Mouse (Mus musculus): ENCODE measurements around the gene Tpst1. TPM values are rescaled to one million over a fixed set of nuclear protein-coding genes. Genes with fewer than 3 reads are reported as not detected.
"Not testable (repeated sequence)": the region's sequence is repeated elsewhere in the genome, so short reads cannot be mapped to it uniquely, and the experiment has no call there.

Tpst1 gene
- 1 to 10 TPM; 5.8 to 7.7 TPM for total RNA-seq (2021)
- long read RNA-seq, experiment 1, partial matches to known transcripts, result 0 of 5 reads
- long read RNA-seq, experiment 1, other reads (novel, unspliced or antisense), result 2 of 5 reads
- long read RNA-seq, experiment 2, transcript Tpst1-201 (6 exons, 2,050 nt), result major isoform, 11 of 12 reads
- long read RNA-seq, experiment 2, partial matches to known transcripts, result 0 of 12 reads
- long read RNA-seq, experiment 2, other reads (novel, unspliced or antisense), result 1 of 12 reads

DNA sequence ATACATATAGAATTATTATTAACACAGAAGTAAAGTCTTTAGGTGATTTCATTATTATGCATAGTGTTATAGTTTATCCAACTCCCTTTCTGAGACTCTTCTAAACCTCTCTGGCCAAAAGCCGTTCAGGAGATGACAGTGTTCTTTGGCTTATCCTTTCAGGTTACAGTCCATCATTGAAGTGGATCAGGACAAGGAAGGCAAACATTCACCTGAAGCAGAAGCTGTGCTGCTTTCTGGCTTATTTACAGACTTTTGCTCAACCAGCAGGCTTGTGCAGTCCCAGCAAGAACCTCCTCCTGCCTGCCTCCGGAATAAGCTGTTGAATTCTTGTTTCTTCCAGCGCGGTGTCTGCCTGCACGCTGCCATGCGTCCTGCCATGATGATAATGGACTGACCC lies at the start of gene Tpst1:
Gene Tpst1, plus strand, starts transcription at position 301 of the 400 bp plus-strand sequence.
- DNase-seq, result no peak

DNA sequence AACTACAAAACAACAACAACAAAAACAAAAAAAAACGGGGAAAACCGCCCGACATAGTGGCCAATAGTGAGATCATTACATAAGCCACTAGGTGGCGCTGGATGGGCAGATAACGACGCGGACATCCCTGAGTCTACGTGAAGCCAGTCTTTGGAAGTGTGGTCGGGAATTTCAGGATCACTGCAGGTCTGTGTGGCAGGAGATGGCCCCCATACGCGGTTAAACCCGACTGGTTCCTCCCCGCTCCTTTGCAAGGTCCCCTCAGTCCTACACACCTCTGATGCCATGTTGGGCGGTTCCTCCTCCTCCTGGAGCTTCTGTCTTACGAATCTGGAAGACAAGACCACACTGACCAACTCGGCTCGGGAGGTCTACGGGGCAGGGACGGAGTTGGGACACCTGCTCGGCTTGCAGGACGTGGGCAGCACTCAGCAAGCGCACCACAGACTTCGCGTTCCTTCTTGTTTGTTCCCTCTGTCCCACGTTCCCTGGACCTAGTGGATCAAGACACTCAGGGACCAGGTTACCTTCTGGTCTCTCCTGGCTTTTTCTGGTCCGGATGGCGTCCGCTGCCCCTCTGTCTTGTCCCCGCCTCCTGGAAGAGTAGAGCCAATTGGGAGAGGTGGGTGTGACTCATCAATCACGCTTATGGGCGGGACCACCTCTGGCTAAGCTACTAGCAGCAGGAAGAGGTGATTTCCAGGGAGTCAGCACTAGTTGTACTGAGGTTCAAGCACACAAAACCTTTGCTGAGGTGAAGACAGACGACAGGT lies 49.2 kb upstream of the Tpst1 start:
- DNase-seq, result peak; percentile 82

DNA sequence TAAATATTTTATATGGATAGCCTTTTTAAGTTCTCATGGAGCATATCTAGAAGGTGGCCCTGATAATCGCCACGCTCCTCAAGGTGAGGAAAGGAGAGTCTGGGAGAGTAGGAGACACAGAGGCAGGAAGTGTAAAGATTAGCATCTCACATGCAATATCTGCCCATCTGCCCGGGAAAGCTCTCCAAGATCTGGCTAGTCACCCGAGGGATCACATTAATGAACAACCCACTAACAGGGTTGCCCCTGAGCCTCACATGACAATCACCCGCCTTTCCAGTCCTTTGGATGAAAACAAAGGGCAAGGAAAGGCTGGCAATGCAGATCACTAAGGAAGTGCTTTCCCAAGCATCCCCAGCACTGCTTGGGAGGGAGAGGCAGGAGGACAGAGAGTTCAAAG lies 46.0 kb upstream of the Tpst1 start:
- no peak for DNase-seq

DNA sequence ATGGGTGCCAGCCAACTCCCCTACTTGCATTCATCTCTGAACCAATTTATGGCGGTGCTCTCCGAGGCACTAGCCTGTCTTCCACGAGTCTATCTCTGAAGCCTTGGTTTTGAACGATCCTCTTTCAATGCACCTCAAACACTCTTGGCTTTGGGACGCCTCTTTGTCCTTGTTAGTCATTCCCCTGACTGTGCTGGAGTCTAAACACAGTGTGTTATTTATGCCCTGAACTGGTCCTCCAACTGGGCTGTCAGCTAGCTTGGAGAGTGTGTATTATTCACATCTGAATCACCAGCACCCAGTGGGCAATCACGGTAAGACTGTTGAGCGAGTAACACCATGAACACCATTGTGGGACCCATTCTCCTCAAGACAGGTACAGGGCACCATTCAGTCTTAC lies 45.4 kb upstream of the Tpst1 start:
- no peak for DNase-seq

DNA sequence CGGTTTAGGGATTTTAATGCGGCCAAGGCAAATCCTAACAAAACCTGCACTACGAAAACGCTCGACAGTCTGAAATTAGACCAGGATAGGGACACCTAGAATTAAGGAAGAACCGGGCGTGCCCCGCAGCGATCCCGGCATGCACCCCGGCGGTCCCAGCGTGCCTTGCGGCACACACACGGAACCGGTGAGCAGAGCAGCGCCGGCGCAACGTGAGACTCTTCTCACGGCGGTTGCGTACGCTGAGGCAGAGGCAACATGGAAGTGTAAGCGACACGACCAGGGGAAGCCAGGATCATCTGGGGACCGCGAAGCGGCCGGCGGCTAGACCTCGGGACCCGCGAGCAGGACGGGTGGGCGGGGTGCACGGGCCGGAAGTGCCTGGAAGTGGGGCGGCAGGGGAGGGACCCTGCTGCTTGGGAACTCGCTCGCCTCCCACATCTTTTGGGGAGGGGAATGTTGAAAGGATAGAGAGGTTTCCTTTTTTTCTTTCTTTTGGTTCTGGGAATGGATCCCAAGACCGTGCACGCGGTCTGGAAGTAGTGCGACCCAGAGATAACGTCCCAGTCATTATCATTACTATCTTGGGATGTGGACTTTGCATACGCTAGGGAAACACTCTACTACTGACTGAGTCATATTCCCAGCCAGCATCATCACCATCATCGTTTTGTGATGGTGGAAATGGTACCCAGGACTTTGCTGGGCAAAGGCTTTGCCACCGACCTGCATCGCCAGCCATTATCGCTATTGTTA lies 43.8 kb upstream of the Tpst1 start, which contains the start of the genes Asl and Crcp:
Gene Asl, minus strand, starts transcription at position 106 of the 756 bp plus-strand sequence.
Gene Crcp, plus strand, starts transcription at position 149 of the 756 bp plus-strand sequence.
- DNase-seq, result peak; percentile 79

DNA sequence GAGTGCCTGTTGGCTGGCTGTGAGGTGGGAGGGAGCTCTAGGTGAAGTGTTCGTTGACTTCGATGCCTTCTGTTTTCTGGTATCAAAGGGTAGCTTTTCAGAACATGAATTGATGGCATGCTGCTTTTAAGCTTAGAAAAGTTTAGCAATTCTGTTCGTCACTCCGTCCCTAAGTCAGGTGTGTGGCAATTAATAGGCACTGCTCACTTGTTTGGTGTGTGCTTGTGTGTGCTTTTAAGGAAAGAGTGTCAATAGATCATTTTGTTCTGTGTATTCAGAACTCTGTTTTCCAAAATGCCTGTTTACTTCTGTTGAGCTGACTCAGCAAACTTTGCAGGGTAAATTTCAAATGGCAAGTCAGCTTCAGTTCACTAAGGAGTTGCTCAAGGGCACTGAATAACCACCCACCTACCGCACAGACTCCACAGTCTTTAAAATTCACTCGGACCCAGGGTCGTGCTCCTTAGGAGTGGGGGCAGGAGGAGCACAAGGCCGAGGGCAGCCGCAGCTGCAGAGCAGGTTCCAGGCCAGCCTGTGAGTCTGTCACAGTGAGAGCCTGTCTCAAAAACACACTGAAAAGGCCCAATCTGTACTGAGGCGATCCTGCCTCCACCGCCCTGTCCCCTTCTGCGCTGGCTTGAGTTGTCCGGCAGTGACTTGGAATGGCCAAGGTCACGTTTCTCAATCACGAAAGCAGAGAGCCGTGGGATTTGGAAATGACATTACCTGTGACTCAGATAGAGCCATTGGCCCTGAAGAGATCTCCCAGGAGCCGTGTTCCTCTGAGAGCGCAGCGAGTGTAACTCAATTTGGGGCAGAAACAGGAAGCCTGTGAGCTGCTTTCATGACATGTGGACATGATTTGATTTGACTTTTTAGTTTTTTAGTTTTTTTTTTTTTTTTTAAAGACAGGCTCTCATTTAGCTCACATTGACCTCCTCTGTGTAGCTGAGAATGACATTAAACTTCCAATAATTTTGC lies 41.4 kb upstream of the Tpst1 start:
- no peak for DNase-seq

DNA sequence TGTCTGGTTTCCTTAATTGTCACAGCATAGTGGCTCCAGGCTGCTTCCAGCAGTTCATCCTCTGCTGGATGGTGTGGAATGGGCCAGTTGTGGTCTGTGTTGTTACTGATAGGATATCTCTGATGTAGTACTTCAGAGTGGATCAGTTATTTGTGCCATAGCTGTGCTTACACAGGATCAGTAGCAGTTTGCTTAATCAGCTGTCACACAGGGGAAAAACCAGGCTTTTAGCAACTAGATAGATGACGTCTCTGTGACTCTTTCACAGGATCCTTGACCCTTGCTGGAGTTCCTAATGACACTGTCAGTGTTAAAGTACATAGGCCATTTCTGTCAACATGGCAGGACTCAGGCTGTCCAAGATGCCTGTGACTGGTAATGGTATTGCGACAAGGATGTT lies 39.3 kb upstream of the Tpst1 start:
- DNase-seq, result no peak

DNA sequence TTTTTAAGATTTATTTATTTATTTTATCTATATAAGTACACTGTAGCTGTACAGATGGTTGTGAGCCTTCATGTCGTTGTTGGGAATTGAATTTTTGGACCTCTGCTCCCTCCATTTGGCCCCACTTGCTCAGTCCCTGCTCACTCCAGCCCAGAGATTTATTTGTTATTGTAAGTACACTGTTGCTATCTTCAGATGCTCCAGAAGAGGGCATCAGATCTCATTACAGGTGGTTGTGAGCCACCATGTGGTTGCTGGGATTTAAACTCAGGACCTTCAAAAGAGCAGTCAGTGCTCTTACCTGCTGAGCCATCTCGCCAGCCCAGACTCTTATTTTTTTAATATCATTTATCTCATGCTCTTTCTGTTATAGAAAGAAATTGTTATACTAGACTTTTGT lies 36.8 kb upstream of the Tpst1 start:
- not testable (repeated sequence) for DNase-seq

DNA sequence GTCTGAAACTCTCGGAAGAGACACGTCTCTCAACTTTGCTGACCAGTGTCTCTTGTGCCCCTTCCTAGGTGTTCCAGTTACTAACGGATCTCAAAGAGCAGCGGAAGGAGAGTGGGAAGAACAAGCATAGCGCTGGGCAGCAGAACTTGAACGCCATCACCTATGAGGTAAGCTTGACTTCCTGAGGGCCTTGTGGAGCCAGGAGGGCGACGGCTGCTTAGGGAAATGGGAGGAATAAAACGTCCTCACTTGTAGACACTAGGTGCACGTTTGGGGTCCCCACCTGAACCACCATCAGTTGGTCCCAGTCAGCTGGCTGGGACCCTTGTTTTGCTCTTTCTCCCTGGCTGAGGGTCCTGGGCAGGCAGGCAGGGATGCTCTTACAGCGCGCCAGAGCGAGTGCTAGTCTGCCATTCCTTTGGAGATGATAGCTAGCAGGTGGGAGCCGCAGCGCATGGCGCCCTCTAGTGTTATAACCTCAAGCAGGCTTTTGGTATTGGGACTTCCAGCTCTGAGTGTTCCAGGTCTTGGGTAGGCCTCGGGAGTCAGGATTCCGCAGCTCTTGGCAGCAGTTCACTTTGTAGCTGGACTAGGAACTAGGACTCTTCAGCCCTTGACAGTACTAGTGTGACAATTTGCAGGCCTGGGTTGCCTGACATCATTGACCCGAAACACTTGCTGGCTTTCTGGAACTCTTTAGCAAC lies 35.2 kb upstream of the Tpst1 start:
- peak; percentile 51 for DNase-seq

DNA sequence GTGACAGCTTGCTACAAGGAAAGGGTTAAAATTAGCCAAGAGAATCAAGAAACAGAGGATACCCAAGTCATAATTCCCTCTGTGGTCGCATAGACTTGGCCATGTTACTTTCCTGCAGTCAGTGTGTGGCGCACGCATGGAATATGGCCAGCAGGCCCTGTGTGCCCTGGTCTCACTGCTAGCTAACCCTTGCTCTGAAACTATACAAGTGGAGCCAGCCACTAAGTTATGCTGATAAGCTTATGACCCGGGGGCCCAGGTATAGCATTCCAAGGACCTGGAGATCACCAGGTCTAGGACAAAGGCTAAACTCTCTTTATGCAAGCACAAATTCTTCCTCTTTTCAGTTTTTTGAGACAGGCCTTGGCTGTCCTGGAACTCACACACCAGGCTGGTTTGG lies 32.3 kb upstream of the Tpst1 start:
- DNase-seq, result no peak

DNA sequence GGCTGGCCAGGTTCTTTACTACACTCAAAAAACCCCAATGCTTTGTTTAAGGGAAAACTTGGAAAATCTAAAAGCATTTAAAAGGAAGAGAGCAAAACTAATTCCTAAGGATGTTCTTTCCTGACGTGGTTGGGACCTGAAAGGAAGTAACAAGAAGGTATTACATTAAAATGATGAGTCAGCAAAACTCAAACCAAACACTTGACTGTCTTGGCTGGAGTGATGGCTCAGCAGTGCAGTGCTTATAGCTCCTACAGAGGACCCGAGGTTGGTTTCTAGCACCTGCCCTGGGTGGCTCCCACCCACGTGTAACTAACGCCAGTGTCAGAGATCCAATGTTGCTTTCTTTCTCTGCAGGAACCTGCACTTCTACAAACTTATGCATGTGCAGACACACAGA lies 31.9 kb upstream of the Tpst1 start:
- DNase-seq, result no peak

DNA sequence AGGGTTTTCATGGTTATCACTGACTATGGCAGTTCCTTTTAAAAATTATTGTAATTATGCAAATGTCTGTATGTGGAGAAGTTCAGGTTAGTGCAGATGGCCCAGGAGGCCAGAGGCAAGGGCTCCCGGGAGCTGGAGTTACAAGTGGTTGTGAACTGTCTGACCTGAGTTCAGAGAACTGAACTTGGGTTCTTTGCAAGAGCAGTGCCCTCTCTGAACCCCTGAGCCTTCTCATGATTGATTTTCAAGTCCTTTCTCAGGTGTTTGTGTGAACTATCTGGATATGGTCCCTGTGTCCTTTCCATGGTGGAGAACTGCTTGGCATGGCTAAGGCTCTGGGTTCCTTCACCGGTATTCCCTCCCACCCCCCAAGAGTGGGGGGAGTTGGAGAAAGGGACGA lies 29.4 kb upstream of the Tpst1 start:
- DNase-seq, result no peak

DNA sequence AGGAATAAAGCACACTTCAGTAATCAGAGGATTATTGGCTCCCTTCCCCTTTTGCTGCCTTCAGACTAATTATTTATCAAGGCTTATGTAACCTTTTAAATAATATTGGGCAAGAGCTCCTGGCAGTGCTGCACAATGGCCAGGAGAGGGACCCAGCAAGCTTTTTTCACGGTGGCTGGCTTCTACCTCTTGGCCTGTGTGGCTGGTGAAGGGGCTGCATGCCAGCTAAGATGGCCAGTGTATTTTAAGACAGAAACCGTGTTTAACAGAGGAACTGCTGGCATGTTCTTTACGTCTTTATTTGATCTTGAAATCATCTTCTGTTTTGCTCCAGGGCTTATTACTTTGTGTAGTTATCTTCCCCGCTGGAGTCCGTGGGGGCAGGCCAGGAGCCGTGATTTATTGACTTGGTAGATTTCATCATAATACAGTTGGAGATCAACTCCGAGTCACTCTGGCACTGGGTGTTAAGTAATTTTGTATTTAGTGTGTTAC lies 28.9 kb upstream of the Tpst1 start:
- peak; percentile 71 for DNase-seq

DNA sequence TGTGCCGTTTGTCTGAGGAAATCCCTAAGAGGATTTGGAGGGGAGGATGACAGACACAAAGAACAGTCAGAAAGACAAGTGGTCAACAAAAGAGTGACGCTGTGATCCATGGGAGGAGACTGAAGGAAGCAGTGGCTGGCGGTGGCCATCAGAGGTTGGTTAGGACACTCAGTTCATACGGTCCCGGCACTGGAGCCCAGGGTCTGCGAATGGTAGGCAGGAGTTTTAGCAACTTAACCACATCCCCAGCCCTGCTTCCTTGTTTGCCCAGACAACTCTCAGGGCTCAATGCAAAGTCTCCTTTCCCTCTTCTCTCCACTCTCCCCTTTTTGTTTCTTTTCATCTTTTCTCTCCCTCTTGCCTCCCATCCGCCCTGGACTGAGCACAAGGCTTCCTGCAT lies 27.0 kb upstream of the Tpst1 start:
- no peak for DNase-seq

DNA sequence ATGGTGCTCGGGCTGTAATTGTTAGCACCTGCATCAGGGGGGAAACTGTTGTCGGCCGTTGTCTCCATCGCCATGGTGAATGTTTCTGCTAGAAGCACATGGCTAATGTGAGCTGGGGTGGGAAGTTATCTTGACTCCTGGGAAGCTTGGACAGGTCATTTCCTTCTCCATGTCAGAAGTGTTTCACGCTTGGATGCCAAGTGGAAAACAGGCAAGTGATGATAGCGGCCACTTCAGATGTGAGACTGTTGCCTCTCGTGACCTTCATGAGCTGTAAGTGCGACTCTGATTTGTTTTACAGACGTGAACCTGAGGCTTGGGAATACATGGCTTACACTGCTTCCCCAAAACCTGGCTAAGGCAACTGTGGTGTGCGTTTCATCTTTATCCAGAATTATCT lies 26.5 kb upstream of the Tpst1 start:
- DNase-seq, result no peak

DNA sequence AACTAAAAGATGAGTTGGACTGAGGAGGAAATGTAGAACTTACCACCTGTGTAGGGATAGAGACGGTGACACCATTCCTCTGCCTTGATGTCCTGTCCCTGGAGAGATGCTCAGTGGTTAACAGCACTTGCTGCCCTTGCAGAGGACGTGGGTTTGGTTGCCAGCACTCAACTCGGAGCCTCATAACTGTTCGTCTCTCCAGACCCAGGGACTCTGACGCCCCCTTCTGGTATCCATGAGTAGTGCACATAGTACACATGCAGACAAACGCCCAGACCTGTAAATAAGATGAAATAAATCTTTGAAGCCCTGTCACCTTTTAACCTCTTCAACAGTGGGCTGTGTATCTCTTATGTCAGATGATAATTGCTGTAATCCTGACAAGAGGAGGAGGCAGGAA lies 26.1 kb upstream of the Tpst1 start:
- no peak for DNase-seq

DNA sequence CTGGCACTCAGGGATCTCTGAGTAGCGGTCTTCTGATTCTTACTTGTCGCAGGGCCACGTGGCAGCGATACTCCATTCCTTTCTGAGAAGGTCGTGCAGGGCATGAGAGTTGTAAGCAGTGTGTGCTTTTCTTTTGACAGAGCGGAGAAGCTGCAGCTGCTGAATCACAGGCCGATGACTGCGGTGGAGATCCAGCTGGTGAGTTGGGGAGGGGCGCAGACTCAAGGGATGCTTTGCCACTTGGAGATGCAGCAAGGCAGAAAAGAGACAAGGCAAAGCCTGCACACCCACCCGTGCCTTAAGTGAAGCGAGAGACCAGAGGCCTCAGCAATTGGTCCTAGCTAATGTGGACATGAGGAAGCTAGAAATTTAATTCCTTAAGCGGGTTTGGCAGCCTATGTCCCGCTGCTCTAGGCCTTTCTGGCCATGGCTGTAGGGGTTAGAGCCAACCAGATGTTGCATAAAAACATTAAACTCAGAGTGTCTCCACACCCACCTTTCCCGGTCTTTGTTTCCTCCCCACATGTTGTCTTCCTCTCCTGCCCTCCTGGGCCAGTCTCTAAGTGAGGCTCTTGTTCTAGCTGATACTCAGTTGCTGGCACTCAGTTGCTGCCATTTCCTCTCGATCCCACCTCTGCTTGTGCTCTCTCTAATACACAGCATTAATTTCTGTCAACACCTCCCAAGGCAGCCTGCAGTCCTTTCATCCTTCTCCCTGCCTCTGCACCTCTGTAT lies 24.2 kb upstream of the Tpst1 start:
- peak; percentile 65 for DNase-seq

DNA sequence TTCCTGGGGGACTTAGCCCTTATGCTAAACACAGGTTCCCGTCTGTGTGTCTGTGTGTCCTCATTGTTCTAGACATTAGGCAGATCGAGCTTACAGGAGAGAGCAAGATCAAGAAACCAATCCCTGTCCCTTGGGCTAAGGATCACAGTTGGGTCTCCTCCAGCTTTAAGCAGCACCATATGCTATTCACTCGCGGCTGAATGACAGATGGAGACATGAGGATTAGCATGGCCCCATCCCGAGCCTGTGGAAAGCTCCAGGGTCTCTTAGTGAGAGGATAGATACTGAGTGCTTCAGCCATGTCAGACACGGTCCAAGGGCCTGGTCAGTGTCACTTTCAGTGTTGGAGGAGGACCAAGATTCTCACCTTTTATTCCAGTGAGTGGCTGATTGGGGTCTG lies 22.7 kb upstream of the Tpst1 start:
- no peak for DNase-seq

DNA sequence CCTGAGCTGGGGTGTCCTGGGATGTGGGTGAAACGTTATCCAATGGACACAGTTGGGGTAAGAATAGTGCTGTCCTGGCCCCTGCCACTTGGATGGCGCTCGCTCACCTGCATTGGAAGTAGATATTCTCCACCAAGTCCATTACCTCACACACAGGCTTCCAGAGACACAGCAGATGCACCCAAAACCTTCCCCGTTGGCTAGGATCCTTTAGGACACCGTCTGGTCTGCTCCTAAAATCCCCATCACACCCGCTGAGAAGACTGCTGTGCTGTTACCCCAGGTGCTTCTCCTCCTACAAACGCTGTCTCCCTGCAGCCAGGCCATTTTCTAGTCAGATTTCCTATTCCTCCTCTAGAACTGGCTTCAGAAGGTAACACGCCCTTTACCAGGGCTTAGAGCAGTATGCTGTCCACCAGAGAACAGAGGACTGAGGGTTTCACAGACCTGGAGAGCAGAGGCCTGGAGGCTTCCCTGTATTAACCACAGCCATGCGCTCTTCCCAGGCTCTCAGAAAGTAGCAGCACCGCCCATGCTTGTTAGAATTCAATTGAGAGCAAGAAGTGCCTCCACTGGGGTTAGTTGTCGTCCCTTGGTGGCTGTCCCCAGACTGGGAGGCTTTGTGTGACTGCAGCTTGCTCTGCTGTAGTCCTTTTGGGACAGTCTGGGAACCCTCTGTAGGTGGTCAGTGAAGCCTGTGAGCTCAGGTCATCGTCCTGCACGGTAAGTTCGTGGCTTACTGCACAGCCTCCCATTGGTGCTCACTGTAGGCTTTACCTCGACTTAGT lies 21.9 kb upstream of the Tpst1 start:
- DNase-seq, result no peak

All from gastrocnemius, postnatal 25 days (tissue).